Mouse (Mus musculus): ENCODE measurements around the gene Kctd14.

Gene Kctd14

GRCm38 (mm10) chr7:97446171-97446925 is 4.8 kb upstream of the Kctd14 start:
- DNase-seq (ENCODE audit: low spot score), result peak; percentile 73

GRCm38 (mm10) chr7:97447050-97447531 is 4.0 kb upstream of the Kctd14 start:
- DNase-seq (ENCODE audit: low spot score), result no peak

DNA sequence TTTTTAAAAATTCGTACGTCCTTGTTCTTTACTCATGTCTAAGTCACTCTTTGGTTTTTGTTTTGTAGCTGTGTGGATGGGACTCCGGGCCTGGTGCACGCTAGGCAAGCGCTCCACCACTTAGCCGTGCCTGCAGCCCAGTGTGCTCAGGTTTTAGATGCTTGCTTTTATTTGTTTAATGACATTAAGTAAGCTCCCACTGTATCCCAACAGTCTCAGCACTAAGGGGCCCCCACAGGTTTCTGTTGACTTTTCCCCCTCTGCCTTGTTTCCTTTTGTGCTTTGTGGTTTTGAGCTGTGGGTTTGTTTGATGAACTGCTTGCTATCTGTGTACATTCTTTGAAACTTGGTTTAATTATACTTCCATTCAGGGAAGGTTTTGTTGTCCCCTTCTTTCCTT is 1.1 kb downstream of the Kctd14 start:
- no peak for DNase-seq (ENCODE audit: low spot score)

DNA sequence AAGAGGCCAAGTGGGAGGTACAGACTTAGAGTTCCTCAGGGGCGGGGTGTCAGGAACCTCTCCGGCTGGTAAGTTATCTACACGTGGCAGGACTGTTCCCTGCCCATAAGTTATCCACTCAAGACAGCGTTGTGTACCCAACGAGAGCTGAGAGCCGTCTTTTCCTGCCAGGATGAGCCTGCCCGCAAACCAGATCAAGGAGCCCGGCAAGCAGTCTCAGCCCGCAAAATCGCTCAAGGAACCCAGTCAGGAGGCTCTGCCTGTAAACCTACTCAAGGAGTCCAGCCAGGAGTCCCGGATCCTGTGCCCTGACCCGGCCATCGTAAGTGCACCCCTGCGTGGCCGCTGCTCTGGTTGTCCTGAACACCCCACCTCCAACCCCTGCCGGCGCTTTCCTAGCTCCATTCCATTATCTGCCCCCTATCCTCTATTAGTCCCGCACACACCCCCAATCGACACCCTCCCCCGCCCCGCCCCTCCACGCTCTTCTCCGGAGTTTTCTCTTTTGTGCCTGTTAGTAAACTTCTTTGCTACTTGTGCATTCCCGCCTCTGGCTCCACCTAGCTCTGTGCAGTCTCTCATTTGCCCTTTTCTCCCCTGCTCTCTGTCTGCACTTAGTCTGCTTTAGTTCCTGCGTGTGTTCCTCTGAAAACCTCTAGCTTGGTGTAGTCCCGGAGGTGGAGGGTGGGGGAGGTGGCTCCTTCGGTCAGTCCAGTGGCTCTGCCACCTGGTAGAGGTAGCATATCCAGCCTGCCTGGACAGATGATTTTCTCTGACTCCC is 2.2 kb downstream of the Kctd14 start:
- DNase-seq (ENCODE audit: low spot score), result no peak

DNA sequence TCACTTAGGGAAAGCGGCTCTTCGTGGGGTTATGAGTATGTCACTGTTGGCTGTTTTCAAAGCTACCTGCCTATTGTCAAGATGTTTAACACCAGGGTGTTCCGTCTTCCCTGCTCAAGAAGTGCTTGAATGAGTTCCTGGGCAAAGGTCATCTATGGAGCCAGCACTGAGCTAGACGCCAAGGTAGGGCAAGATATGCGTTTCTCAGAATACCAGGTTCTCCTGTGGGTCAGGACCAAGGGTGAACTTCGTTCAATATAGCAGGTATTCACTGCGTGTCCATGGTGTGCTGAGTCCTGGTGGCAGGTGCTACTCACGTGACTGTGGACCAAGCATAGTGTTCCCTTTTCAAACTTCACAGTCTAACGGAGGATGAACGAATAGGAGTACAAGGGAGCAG is 3.7 kb downstream of the Kctd14 start:
- no peak for DNase-seq (ENCODE audit: low spot score)

DNA sequence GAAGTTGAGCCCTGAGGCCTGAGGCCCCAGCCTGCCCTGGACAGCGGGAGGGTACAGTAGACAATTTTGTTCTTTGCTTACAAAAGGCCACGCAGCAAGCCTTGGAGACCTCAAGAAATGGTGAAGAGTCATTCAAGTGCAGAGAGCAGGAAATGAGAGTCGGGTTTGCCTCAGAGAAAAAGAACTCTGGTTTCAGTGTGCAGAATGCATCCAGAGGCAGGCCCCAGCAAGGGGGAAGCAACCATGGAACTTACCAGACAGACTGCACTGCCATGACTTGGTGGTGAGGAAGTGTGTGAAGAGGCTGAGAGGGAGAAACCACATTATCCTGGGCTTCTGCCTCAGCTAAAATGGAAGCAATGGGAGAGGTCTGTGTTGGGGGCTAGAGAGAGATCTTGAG is 4.5 kb downstream of the Kctd14 start:
- no peak for DNase-seq (ENCODE audit: low spot score)

DNA sequence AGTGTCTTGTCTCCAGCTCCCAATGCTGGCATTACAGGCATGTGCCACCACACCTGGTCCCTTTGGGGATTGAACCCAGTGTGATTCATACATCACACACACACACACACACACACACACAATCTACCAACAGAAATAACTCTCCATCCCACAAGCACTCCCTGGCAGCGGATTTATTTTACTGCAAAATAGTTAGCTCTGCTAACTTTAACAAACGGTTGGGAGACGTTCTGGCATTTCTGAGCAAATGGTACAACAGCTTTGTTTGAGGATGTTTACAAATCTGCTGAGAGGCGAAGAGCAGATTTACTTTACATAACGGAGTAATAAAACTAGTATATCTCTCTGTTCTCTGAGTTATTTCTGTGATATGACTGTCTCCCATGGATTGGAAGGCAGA is 21.9 kb downstream of the Kctd14 start:
- DNase-seq (ENCODE audit: low spot score), result no peak

GRCm38 (mm10) chr7:97479349-97479748 is 28.2 kb downstream of the Kctd14 start:
- DNase-seq (ENCODE audit: low spot score), result no peak

DNA sequence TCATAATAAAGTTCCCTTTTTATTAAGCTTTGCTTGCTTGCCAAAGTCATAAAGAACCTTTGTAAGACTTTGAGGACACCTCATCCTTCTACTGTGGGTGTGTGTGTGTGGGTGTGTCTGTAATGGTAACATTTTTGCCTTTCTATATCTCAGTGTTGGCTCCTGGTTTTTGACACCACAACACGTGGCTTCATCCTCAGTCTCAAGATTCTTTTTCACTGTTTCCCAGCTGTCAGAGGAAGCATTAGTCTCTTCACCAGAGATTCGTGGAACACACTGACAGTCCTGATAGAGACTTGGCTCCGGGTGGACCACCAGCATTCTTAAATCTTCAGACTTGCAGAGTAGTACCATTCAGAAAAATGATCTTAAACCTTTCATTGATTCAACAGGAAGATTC is 29.2 kb downstream of the Kctd14 start:
- DNase-seq (ENCODE audit: low spot score), result no peak

DNA sequence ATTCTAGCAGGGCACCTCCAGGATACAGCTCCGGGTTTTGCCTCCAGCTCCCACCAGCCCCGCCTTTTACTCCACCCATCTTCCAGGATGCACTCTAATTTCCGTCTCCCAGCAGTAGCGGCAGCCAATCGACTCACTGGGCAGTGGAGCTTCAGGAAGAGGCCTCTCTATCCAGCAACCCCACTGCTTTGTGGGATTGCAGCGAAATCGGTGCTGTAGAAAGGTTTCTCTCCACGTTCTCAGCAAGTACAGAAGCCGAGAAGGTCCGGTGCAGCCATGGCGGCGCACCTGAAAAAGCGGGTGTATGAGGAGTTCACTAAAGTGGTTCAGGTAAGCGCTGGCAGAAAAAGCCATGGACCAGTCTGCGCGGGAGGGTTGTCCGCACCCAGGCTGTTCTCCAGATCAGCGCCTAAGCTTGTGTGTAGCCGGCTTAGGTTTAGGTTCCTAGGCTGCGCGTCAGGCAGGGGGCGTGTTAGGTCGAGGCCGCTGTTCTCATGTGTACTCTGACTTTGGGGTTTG is 29.8 kb downstream of the Kctd14 start, which contains the start of gene Ints4:
TSS of gene Ints4 (plus strand) at position 136 of the 519 bp plus-strand sequence.
- DNase-seq (ENCODE audit: low spot score), result peak; percentile 66

DNA sequence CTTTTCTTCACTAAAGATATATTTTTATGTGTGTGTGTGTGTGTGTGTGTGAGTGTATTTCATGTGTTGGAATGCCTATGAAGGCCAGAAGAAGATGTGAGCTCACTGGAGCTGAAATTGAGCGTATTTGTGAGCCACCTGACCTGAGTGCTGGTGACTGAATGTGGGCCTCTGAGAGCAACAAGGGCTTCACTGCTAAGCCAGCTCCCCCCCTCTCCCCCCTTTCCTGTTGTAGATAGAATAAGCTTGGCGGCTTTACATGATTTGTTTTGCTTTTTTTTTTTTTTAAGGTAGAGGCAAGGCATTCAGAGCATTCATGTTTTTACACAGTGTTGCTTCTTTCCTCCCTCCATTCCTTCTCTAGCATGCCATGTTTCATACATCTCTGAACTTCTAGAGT is 32.3 kb downstream of the Kctd14 start:
- DNase-seq (ENCODE audit: low spot score), result no peak

DNA sequence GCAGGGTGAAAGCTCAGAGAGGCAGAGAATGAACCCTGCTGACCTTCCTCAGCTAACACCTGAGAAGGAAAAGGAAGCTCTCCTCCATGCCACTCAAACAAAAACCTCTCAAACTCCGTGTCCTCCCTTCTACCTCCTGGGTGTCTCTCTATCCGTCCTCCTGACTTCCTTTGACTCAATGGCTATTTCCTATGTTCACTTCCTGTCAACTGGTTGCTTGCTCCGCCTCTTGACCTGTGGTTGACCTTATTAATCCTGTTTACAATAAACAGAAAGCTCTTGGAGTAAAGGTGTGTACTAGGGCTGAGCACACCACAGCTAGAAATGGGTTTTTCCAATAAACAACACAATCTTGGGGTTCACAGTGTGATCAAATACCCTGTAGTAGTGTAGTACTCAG is 40.0 kb downstream of the Kctd14 start:
- DNase-seq (ENCODE audit: low spot score), result no peak

DNA sequence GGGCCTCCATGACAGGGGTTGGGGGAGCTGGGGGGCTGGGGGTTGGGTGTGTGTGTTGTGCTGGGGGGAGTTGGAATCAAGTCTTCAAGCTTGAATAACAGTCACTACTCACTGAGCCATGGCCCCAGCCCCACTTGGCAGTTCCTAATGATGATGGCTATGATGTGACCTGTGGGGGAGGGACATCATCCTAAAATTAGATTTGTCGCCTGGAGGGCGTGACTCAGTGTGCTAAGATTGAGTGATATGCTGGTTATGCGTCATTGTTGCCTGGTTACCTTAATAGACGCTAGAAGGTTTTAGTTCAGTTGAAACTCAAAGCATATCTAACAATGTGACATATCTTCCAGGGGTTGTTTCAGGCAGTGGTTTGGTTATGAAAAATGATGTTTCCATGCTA is 41.3 kb downstream of the Kctd14 start:
- DNase-seq (ENCODE audit: low spot score), result no peak

- no peak for DNase-seq (ENCODE audit: low spot score)
Measured at GRCm38 (mm10) chr7:97495052-97495451, 43.9 kb downstream of the Kctd14 start.

- no peak for DNase-seq (ENCODE audit: low spot score)
Measured at GRCm38 (mm10) chr7:97500555-97501209, 49.6 kb downstream of the Kctd14 start.
